Mouse (Mus musculus): ENCODE results near the gene Usp18. TPM values are rescaled to one million over a fixed set of nuclear protein-coding genes. Genes with fewer than 3 reads are reported as not detected.

The Usp18 gene
- polyA plus RNA-seq, 1 experiment, result 9.7 TPM

DNA sequence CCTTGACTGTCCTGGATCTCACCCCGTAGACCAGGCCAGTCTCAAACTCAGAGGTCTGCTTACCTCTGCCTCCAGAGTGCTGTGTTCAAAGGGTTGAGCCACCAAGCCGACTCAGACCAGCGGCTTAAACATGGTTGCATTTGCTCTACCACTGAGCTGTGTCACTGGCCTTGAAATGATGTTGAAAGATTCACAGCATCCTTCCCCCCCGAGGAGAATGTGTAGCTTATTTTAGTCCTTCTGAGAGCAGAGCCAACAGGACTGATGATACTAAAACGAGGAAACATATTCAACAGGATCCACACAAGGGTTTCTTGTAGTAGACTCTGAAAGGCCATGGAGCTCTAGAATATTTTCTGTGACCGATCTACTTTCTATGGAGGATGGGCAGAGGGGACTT lies 29.8 kb upstream of the Usp18 start:
- 85% methylated on average over 6 of the region's 6 CpGs for WGBS
- Histone ChIP-seq H3K4me3 (ENCODE audit: insufficient read depth, low read depth, low read length) (no peak overlapping the region), H3K4me1 (ENCODE audit: control insufficient read depth, insufficient read depth, low read length) (no peaks in the 10 kb centered on the region), H3K27ac (ENCODE audit: insufficient read depth, low read depth, low read length) (no peak overlapping the region), H3K36me3 (ENCODE audit: control insufficient read depth, insufficient read depth, low read length) (no peaks in the 10 kb centered on the region), H3K27me3 (replicated peaks; ENCODE audit: control insufficient read depth, insufficient read depth, low read length) (no peaks in the 10 kb centered on the region)
- DNase-seq, result no peak
- no peak for TF ChIP-seq POLR2A (IDR thresholded peaks at IDR 0.05; ENCODE audit: low read depth, low read length)
- no peak for TF ChIP-seq CTCF (conservative IDR thresholded peaks at IDR 0.05; ENCODE audit: insufficient read depth, insufficient read length, low read depth, low read length)

GRCm38 (mm10) chr6:121216589-121217255 lies 29.0 kb upstream of the Usp18 start:
- no peak for DNase-seq
- H3K27ac ChIP-seq (ENCODE audit: insufficient read depth, low read depth, low read length), result no peak overlapping the region
- no peaks in the 10 kb centered on the region for H3K4me1 ChIP-seq (ENCODE audit: control insufficient read depth, insufficient read depth, low read length)

DNA sequence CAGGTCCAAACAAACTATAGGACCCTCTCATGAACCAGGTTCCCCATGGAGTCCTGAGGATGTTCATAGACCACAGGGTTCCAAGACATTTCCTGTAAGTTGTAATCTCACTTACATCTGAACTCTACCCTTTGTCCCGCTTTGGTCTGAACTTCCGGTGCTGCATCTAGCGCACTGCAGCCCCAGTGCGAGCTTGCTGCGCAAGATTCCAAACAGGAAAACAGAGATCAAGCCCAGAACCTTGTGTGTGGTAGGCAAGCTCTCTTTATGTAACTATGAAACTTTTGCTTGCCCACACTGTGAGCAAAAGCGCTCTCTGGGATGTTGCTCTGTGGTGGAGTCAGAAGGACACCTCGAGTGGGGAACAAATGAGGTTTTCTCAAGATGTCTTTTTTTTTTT lies 27.7 kb upstream of the Usp18 start:
- TF ChIP-seq POLR2A (IDR thresholded peaks at IDR 0.05; ENCODE audit: low read depth, low read length), result no peak
- TF ChIP-seq CTCF (conservative IDR thresholded peaks at IDR 0.05; ENCODE audit: insufficient read depth, insufficient read length, low read depth, low read length), result no peak
- H3K4me3 ChIP-seq (ENCODE audit: insufficient read depth, low read depth, low read length), result no peak overlapping the region
- WGBS, result 82% methylated on average over 7 of the region's 7 CpGs
- no peaks in the 10 kb centered on the region for H3K27me3 ChIP-seq (replicated peaks; ENCODE audit: control insufficient read depth, insufficient read depth, low read length)
- no peak for DNase-seq
- H3K27ac ChIP-seq (ENCODE audit: insufficient read depth, low read depth, low read length), result no peak overlapping the region
- H3K4me1 ChIP-seq (ENCODE audit: control insufficient read depth, insufficient read depth, low read length), result no peaks in the 10 kb centered on the region
- no peaks in the 10 kb centered on the region for H3K36me3 ChIP-seq (ENCODE audit: control insufficient read depth, insufficient read depth, low read length)

More at GRCm38 (mm10) chr6:121216589-121217255, 29.0 kb upstream of the Usp18 start:
- no peaks in the 10 kb centered on the region for H3K36me3 ChIP-seq (ENCODE audit: control insufficient read depth, insufficient read depth, low read length)
- no peak for TF ChIP-seq POLR2A (IDR thresholded peaks at IDR 0.05; ENCODE audit: low read depth, low read length)
- TF ChIP-seq CTCF (conservative IDR thresholded peaks at IDR 0.05; ENCODE audit: insufficient read depth, insufficient read length, low read depth, low read length), result no peak
- 85% methylated on average over 5 of the region's 5 CpGs for WGBS
- H3K4me3 ChIP-seq (ENCODE audit: insufficient read depth, low read depth, low read length), result no peak overlapping the region
- H3K27me3 ChIP-seq (replicated peaks; ENCODE audit: control insufficient read depth, insufficient read depth, low read length), result no peaks in the 10 kb centered on the region

DNA sequence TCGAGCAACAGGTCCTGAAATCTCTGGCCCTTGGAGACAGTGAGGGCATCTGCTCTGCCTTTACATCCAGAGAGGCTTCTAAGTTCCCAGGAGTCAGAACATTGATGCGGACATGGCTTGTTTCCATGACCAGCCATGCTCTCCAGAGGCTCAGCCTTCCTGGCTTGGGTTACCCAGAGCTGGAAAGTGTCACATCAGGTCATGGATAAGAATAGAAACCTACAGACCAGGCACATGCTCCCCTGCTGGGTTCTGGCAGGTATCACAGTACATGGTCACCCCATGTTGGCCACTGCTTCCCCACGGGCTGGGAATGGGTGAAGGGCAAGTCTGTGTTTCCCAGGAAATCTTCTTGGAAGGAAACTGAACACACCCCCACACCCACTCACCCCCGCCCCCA lies 26.3 kb upstream of the Usp18 start:
- no peak for DNase-seq
- H3K4me3 ChIP-seq (ENCODE audit: insufficient read depth, low read depth, low read length), result no peak overlapping the region
- TF ChIP-seq POLR2A (IDR thresholded peaks at IDR 0.05; ENCODE audit: low read depth, low read length), result no peak
- no peak for TF ChIP-seq CTCF (conservative IDR thresholded peaks at IDR 0.05; ENCODE audit: insufficient read depth, insufficient read length, low read depth, low read length)
- WGBS, result 83% methylated on average over 4 of the region's 4 CpGs
- H3K36me3 ChIP-seq (ENCODE audit: control insufficient read depth, insufficient read depth, low read length), result no peaks in the 10 kb centered on the region
- no peaks in the 10 kb centered on the region for H3K27me3 ChIP-seq (replicated peaks; ENCODE audit: control insufficient read depth, insufficient read depth, low read length)
- H3K27ac ChIP-seq (ENCODE audit: insufficient read depth, low read depth, low read length), result no peak overlapping the region
- no peaks in the 10 kb centered on the region for H3K4me1 ChIP-seq (ENCODE audit: control insufficient read depth, insufficient read depth, low read length)

DNA sequence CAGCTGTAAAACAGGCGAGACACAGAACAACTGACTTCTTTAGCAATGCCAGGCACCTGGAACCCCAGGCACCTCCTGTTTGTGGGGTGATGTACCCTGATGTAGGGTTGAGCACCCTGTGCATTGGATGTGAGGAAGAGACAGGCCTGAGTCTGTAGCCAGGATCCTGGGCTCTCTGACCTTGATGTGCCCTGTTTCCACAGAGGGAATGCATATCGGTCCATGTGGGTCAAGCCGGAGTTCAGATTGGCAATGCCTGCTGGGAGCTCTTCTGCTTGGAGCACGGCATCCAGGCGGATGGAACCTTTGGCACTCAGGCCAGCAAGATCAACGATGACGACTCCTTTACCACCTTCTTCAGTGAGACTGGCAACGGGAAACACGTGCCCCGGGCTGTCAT lies 25.5 kb upstream of the Usp18 start:
- H3K4me1 ChIP-seq (ENCODE audit: control insufficient read depth, insufficient read depth, low read length), result 0 out of 2 replicates have a peak, but pooled peaks cover 2% of the 10 kb centered on the region
- no peak overlapping the region for H3K4me3 ChIP-seq (ENCODE audit: insufficient read depth, low read depth, low read length)
- no peaks in the 10 kb centered on the region for H3K36me3 ChIP-seq (ENCODE audit: control insufficient read depth, insufficient read depth, low read length)
- H3K27ac ChIP-seq (ENCODE audit: insufficient read depth, low read depth, low read length), result no peak overlapping the region
- no peaks in the 10 kb centered on the region for H3K27me3 ChIP-seq (replicated peaks; ENCODE audit: control insufficient read depth, insufficient read depth, low read length)
- TF ChIP-seq CTCF (conservative IDR thresholded peaks at IDR 0.05; ENCODE audit: insufficient read depth, insufficient read length, low read depth, low read length) (no peak), POLR2A (IDR thresholded peaks at IDR 0.05; ENCODE audit: low read depth, low read length) (no peak)
- DNase-seq, result no peak
- WGBS, result 91% methylated on average over 10 of the region's 10 CpGs

DNA sequence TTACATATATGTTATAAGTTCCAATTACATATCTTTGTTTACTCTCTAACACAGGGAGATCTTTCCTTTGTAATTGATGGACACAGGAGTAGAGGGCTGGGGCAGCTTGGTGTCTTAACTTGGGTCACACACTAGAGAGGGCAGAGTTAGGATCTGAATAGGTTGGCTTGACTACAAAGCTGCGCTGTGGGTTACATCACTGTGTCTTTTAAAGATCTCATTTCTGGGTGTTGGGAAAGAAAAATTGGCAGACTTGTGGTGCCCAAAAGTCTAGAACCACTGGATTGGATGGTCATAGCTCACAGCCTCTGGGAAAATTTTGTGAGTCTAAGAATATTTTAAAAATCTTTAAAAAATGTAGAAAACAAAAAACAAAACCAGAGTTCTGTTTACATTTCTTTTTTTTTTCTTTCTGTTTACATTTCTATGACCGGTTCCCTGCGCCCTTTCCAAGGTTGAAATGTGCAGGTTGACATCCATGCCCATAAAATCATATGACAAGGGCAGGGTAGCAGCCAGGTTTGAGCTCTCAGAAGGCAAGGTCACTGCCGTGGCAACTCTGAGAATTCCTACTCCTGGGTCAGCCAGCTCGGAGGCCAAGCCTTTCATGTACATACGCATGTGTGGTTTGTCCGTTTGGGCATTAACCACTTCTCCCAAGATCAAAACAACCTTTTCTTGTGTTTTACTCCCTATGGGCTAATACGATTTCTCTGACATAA lies 23.7 kb upstream of the Usp18 start:
- 0 out of 2 replicates have a peak, but pooled peaks cover 2% of the 10 kb centered on the region for H3K4me1 ChIP-seq (ENCODE audit: control insufficient read depth, insufficient read depth, low read length)
- H3K36me3 ChIP-seq (ENCODE audit: control insufficient read depth, insufficient read depth, low read length), result no peaks in the 10 kb centered on the region
- no peaks in the 10 kb centered on the region for H3K27me3 ChIP-seq (replicated peaks; ENCODE audit: control insufficient read depth, insufficient read depth, low read length)
- no peak overlapping the region for H3K4me3 ChIP-seq (ENCODE audit: insufficient read depth, low read depth, low read length)
- WGBS, result 74% methylated on average over 8 of the region's 8 CpGs
- H3K27ac ChIP-seq (ENCODE audit: insufficient read depth, low read depth, low read length), result no peak overlapping the region
- DNase-seq, result no peak
- no peak for TF ChIP-seq CTCF (conservative IDR thresholded peaks at IDR 0.05; ENCODE audit: insufficient read depth, insufficient read length, low read depth, low read length)
- no peak for TF ChIP-seq POLR2A (IDR thresholded peaks at IDR 0.05; ENCODE audit: low read depth, low read length)

DNA sequence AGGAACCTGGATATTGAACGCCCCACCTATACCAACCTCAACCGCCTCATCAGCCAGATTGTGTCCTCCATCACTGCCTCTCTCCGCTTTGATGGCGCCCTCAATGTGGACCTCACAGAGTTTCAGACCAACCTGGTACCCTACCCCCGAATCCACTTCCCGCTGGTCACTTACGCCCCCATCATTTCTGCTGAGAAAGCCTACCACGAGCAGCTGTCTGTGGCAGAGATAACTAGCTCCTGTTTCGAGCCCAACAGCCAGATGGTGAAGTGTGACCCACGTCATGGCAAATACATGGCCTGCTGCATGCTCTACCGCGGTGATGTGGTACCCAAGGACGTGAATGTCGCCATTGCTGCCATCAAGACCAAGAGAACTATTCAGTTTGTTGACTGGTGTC lies 22.7 kb upstream of the Usp18 start:
- Histone ChIP-seq H3K27ac (ENCODE audit: insufficient read depth, low read depth, low read length) (no peak overlapping the region), H3K4me3 (ENCODE audit: insufficient read depth, low read depth, low read length) (no peak overlapping the region), H3K27me3 (replicated peaks; ENCODE audit: control insufficient read depth, insufficient read depth, low read length) (no peaks in the 10 kb centered on the region), H3K36me3 (ENCODE audit: control insufficient read depth, insufficient read depth, low read length) (no peaks in the 10 kb centered on the region), H3K4me1 (ENCODE audit: control insufficient read depth, insufficient read depth, low read length) (0 out of 2 replicates have a peak, but pooled peaks cover 2% of the 10 kb centered on the region)
- no peak for TF ChIP-seq CTCF (conservative IDR thresholded peaks at IDR 0.05; ENCODE audit: insufficient read depth, insufficient read length, low read depth, low read length)
- TF ChIP-seq POLR2A (IDR thresholded peaks at IDR 0.05; ENCODE audit: low read depth, low read length), result no peak
- WGBS, result 98% methylated on average over 14 of the region's 14 CpGs
- DNase-seq, result no peak

All from kidney, adult 2 months (tissue).